Mouse (Mus musculus): ENCODE measurements around the gene Spata2. TPM values are rescaled to one million over a fixed set of nuclear protein-coding genes. Genes with fewer than 3 reads are reported as not detected.

Gene Spata2
- polyA plus RNA-seq, 1 experiment from 2014 or later, result 15.3 TPM

GRCm38 (mm10) chr2:167487551-167487950, 5.1 kb downstream of the Spata2 start:
- H3K4me2 ChIP-seq, result no peak overlapping the region
- 90% methylated on average over 6 of the region's 6 CpGs for WGBS
- H3K9me3 ChIP-seq, result no peaks in the 10 kb centered on the region
- H3K27ac ChIP-seq, result no peak overlapping the region
- peaks cover 25% of the 10 kb centered on the region for H3K36me3 ChIP-seq
- H3K9ac ChIP-seq, result no peak overlapping the region
- H3K4me1 ChIP-seq, result peaks cover 34% of the 10 kb centered on the region
- H3K4me3 ChIP-seq, result no peak overlapping the region
- no peak for ATAC-seq (ENCODE audit: insufficient number of reproducible peaks, low FRiP score, low TSS enrichment, low read depth)
- no peaks in the 10 kb centered on the region for H3K27me3 ChIP-seq

GRCm38 (mm10) chr2:167486573-167486972, 6.1 kb downstream of the Spata2 start:
- ATAC-seq (ENCODE audit: insufficient number of reproducible peaks, low FRiP score, low TSS enrichment, low read depth), result no peak
- WGBS, result 81% methylated on average over 4 of the region's 4 CpGs
- H3K27ac ChIP-seq, result no peak overlapping the region
- no peaks in the 10 kb centered on the region for H3K9me3 ChIP-seq
- no peak overlapping the region for H3K9ac ChIP-seq
- H3K27me3 ChIP-seq, result no peaks in the 10 kb centered on the region
- peaks cover 29% of the 10 kb centered on the region for H3K36me3 ChIP-seq
- no peak overlapping the region for H3K4me2 ChIP-seq
- H3K4me3 ChIP-seq, result no peak overlapping the region
- H3K4me1 ChIP-seq, result peaks cover 28% of the 10 kb centered on the region

GRCm38 (mm10) chr2:167485501-167486377, 6.9 kb downstream of the Spata2 start:
- Histone ChIP-seq H3K36me3 (peaks cover 34% of the 10 kb centered on the region), H3K4me3 (no peak overlapping the region), H3K4me2 (no peak overlapping the region), H3K27me3 (no peaks in the 10 kb centered on the region), H3K4me1 (peaks cover 20% of the 10 kb centered on the region), H3K9me3 (no peaks in the 10 kb centered on the region), H3K27ac (no peak overlapping the region), H3K9ac (no peak overlapping the region)
- WGBS, result 67% methylated on average over 7 of the region's 7 CpGs
- ATAC-seq (ENCODE audit: insufficient number of reproducible peaks, low FRiP score, low TSS enrichment, low read depth), result no peak

GRCm38 (mm10) chr2:167484932-167485331, 7.8 kb downstream of the Spata2 start:
- H3K36me3 ChIP-seq, result peaks cover 39% of the 10 kb centered on the region
- no peaks in the 10 kb centered on the region for H3K9me3 ChIP-seq
- no peak overlapping the region for H3K4me2 ChIP-seq
- no peak for ATAC-seq (ENCODE audit: insufficient number of reproducible peaks, low FRiP score, low TSS enrichment, low read depth)
- H3K9ac ChIP-seq, result no peak overlapping the region
- H3K4me1 ChIP-seq, result peaks cover 18% of the 10 kb centered on the region
- H3K27me3 ChIP-seq, result no peaks in the 10 kb centered on the region
- no peak overlapping the region for H3K27ac ChIP-seq
- no peak overlapping the region for H3K4me3 ChIP-seq
- 90% methylated on average over 11 of the region's 11 CpGs for WGBS

- H3K4me2 ChIP-seq, result no peak overlapping the region
- peaks cover 46% of the 10 kb centered on the region for H3K36me3 ChIP-seq
- no peaks in the 10 kb centered on the region for H3K9me3 ChIP-seq
- no peak for ATAC-seq (ENCODE audit: insufficient number of reproducible peaks, low FRiP score, low TSS enrichment, low read depth)
- H3K27me3 ChIP-seq, result no peaks in the 10 kb centered on the region
- no peak overlapping the region for H3K27ac ChIP-seq
- WGBS, result 91% methylated on average over 24 of the region's 24 CpGs
- no peak overlapping the region for H3K9ac ChIP-seq
- peaks cover 15% of the 10 kb centered on the region for H3K4me1 ChIP-seq
- H3K4me3 ChIP-seq, result no peak overlapping the region
These were observed 8.8 kb downstream of the Spata2 start for GRCm38 (mm10) chr2:167483827-167484410.

- Histone ChIP-seq H3K27me3 (no peaks in the 10 kb centered on the region), H3K36me3 (peaks cover 46% of the 10 kb centered on the region), H3K9me3 (no peaks in the 10 kb centered on the region), H3K4me1 (peaks cover 15% of the 10 kb centered on the region), H3K4me3 (no peak overlapping the region), H3K4me2 (no peak overlapping the region), H3K27ac (no peak overlapping the region), H3K9ac (no peak overlapping the region)
- 93% methylated on average over 27 of the region's 27 CpGs for WGBS
- ATAC-seq (ENCODE audit: insufficient number of reproducible peaks, low FRiP score, low TSS enrichment, low read depth), result no peak
These were observed 9.4 kb downstream of the Spata2 start for GRCm38 (mm10) chr2:167483081-167483826.

- H3K27ac ChIP-seq, result no peak overlapping the region
- no peak overlapping the region for H3K4me2 ChIP-seq
- no peak for ATAC-seq (ENCODE audit: insufficient number of reproducible peaks, low FRiP score, low TSS enrichment, low read depth)
- 98% methylated on average over 4 of the region's 4 CpGs for WGBS
- no peaks in the 10 kb centered on the region for H3K9me3 ChIP-seq
- no peaks in the 10 kb centered on the region for H3K27me3 ChIP-seq
- no peak overlapping the region for H3K9ac ChIP-seq
- H3K36me3 ChIP-seq, result peaks cover 46% of the 10 kb centered on the region
- peaks cover 15% of the 10 kb centered on the region for H3K4me1 ChIP-seq
- H3K4me3 ChIP-seq, result no peak overlapping the region
These were observed 10.0 kb downstream of the Spata2 start for GRCm38 (mm10) chr2:167482681-167483080.

- no peak for ATAC-seq (ENCODE audit: insufficient number of reproducible peaks, low FRiP score, low TSS enrichment, low read depth)
- no peak overlapping the region for H3K27ac ChIP-seq
- 95% methylated on average over 1 of the region's 1 CpGs for WGBS
- no peak overlapping the region for H3K9ac ChIP-seq
- no peak overlapping the region for H3K4me2 ChIP-seq
- H3K27me3 ChIP-seq, result no peaks in the 10 kb centered on the region
- H3K4me1 ChIP-seq, result peaks cover 13% of the 10 kb centered on the region
- no peak overlapping the region for H3K4me3 ChIP-seq
- no peaks in the 10 kb centered on the region for H3K9me3 ChIP-seq
- peaks cover 51% of the 10 kb centered on the region for H3K36me3 ChIP-seq
These were observed 13.2 kb downstream of the Spata2 start for GRCm38 (mm10) chr2:167479501-167479900.

- H3K27ac ChIP-seq, result no peak overlapping the region
- WGBS, result 36% methylated on average over 2 of the region's 2 CpGs
- H3K4me3 ChIP-seq, result no peak overlapping the region
- H3K36me3 ChIP-seq, result peaks cover 51% of the 10 kb centered on the region
- no peak for ATAC-seq (ENCODE audit: insufficient number of reproducible peaks, low FRiP score, low TSS enrichment, low read depth)
- H3K4me1 ChIP-seq, result peaks cover 13% of the 10 kb centered on the region
- H3K27me3 ChIP-seq, result no peaks in the 10 kb centered on the region
- no peak overlapping the region for H3K9ac ChIP-seq
- no peaks in the 10 kb centered on the region for H3K9me3 ChIP-seq
- no peak overlapping the region for H3K4me2 ChIP-seq
These were observed 14.6 kb downstream of the Spata2 start for GRCm38 (mm10) chr2:167478128-167478527.

- ATAC-seq (ENCODE audit: insufficient number of reproducible peaks, low FRiP score, low TSS enrichment, low read depth), result no peak
- WGBS, result 71% methylated on average over 4 of the region's 4 CpGs
- no peaks in the 10 kb centered on the region for H3K27me3 ChIP-seq
- peaks cover 52% of the 10 kb centered on the region for H3K36me3 ChIP-seq
- H3K4me1 ChIP-seq, result peaks cover 13% of the 10 kb centered on the region
- no peak overlapping the region for H3K4me2 ChIP-seq
- no peaks in the 10 kb centered on the region for H3K9me3 ChIP-seq
- no peak overlapping the region for H3K9ac ChIP-seq
- H3K4me3 ChIP-seq, result no peak overlapping the region
- H3K27ac ChIP-seq, result 0 out of 2 replicates have a peak overlapping the region, but pooled peaks have one; percentile 47
These were observed 15.9 kb downstream of the Spata2 start for GRCm38 (mm10) chr2:167476762-167477161.

- no peak for ATAC-seq (ENCODE audit: insufficient number of reproducible peaks, low FRiP score, low TSS enrichment, low read depth)
- H3K4me2 ChIP-seq, result no peak overlapping the region
- no peaks in the 10 kb centered on the region for H3K27me3 ChIP-seq
- no peak overlapping the region for H3K9ac ChIP-seq
- no peak overlapping the region for H3K4me3 ChIP-seq
- no peaks in the 10 kb centered on the region for H3K9me3 ChIP-seq
- peak overlapping the region; percentile 47; the same call in 1 of the 2 replicates for H3K27ac ChIP-seq
- peaks cover 13% of the 10 kb centered on the region for H3K4me1 ChIP-seq
- 26% methylated on average over 7 of the region's 7 CpGs for WGBS
- H3K36me3 ChIP-seq, result peaks cover 57% of the 10 kb centered on the region
These were observed 16.4 kb downstream of the Spata2 start for GRCm38 (mm10) chr2:167476200-167476688.
